In the genomic region with DNA sequence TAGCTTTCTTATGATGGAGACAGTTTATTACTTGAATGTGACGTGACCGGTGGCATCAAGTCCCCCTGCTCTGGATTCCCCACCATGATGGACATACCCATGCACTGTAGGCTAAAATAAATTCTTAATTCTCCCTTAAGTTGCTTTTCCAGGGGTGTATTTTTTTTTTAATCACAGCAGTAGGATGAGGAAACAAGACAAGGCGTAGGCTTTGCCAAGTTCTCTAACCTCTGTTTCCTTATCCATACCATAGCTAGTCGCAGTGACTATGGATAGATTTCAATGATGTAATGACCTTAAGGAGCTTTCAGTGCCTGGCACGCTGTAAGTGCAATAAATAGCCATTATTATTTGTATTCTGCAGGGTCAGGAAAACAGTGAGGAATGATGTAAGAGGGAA, we compare ENCODE assay signal across 17 mouse cellular contexts. TPM values are rescaled to one million over a fixed set of nuclear protein-coding genes. Genes with fewer than 3 reads are reported as not detected.
A peak's percentile ranks its signal among the peaks of the same experiment; 100 is the strongest.
DNase-seq lines count a peak whose midpoint lies in the region; ATAC-seq and TF ChIP-seq lines count a peak whose summit lies in the region.
"Had no signal": no experiment of that assay in that cellular context is flagged by ENCODE, and none has a peak within 500 bp of the region (broad histone marks: within the 10 kb centered on the region; RNA-seq: fewer than 3 reads in every experiment).

No protein-coding gene starts in this region.

- peaks cover 61% of the 10 kb centered on the region for H3K4me1 ChIP-seq in heart, embryonic 12.5 days (replicated peaks)
- H3K4me1 ChIP-seq in lung, embryonic 16.5 days (replicated peaks; ENCODE audit: control insufficient read depth, insufficient read depth, low read length): peaks cover 22% of the 10 kb centered on the region
- peaks cover 3% of the 10 kb centered on the region; the same call in 1 of the 2 replicates for H3K4me1 ChIP-seq in lung, postnatal 0 days (ENCODE audit: insufficient read depth, low read depth, low read length)
- H3K4me1 ChIP-seq in liver, embryonic 14.5 days (replicated peaks; ENCODE audit: control insufficient read depth in 2 of 2, insufficient read depth in 2 of 2, low read length in 1 of 2): peaks cover 27 to 43% of the 10 kb centered on the region in 2 experiments

- H3K9ac ChIP-seq in heart, embryonic 12.5 days: no peak overlapping the region
- H3K9ac ChIP-seq in lung, embryonic 16.5 days (ENCODE audit: low read length): no peak overlapping the region
- no peak overlapping the region for H3K9ac ChIP-seq in lung, postnatal 0 days (replicated peaks; ENCODE audit: low read depth)
- peak overlapping the region; percentile 55 for H3K9ac ChIP-seq in liver, embryonic 14.5 days (replicated peaks)
- H3K9ac ChIP-seq: forebrain, postnatal 0 days; hindbrain, embryonic 12.5 days; limb, embryonic 12.5 days; neural tube, embryonic 13.5 days had no signal

- no peaks in the 10 kb centered on the region for H3K27me3 ChIP-seq in heart, embryonic 12.5 days (replicated peaks)
- no peaks in the 10 kb centered on the region for H3K27me3 ChIP-seq in lung, embryonic 16.5 days (ENCODE audit: control insufficient read depth, insufficient read depth, low read depth, low read length)
- no peaks in the 10 kb centered on the region for H3K27me3 ChIP-seq in lung, postnatal 0 days (replicated peaks; ENCODE audit: insufficient read depth, low read length)
- no peaks in the 10 kb centered on the region for H3K27me3 ChIP-seq in liver, embryonic 14.5 days (ENCODE audit: control insufficient read depth, insufficient read depth, low read length)
- H3K27me3 ChIP-seq: hindbrain, embryonic 12.5 days; limb, embryonic 12.5 days; neural tube, embryonic 13.5 days had no signal

- 74% methylated on average over 5 of the region's 5 CpGs for WGBS in heart, embryonic 12.5 days
- WGBS in lung, embryonic 16.5 days: 79% methylated on average over 5 of the region's 5 CpGs
- whole genome bisulfite sequencing in lung, postnatal 0 days: 73% methylated on average over 5 of the region's 5 CpGs
- WGBS in liver, embryonic 14.5 days (ENCODE audit: insufficient replicate concordance): 64% methylated on average over 5 of the region's 5 CpGs

- DNase-seq in heart, postnatal 4 days: no peak
- DNase-seq in lung, postnatal 0 days (ENCODE audit: low spot score): no peak
- DNase-seq in liver, embryonic 14.5 days (ENCODE audit: low read depth in 3 of 3, low spot score in 3 of 3): no peak
- DNase-seq in natural killer cell, adult 2 months (ENCODE audit: low spot score in 2 of 2): no peak
- DNase-seq in neural tube, embryonic 10.5 days (ENCODE audit: extremely low spot score, low spot score): no peak
- no peak for DNase-seq in embryo, embryonic 11 days
- DNase-seq: cerebellum, postnatal 14 days; forebrain, postnatal 0 days; gastrocnemius, postnatal 10 days; thymus, adult 18-20 months had no signal

- H3K36me3 ChIP-seq in heart, embryonic 12.5 days: peaks cover 69% of the 10 kb centered on the region
- peaks cover 11% of the 10 kb centered on the region; the same call in 1 of the 2 replicates for H3K36me3 ChIP-seq in lung, embryonic 16.5 days (ENCODE audit: control insufficient read depth, insufficient read depth, low read length)
- H3K36me3 ChIP-seq in lung, postnatal 0 days (ENCODE audit: insufficient read depth, low read length): no peaks in the 10 kb centered on the region
- no peaks in the 10 kb centered on the region; the same call in 1 of the 2 replicates for H3K36me3 ChIP-seq in liver, embryonic 14.5 days (replicated peaks; ENCODE audit: control insufficient read depth, insufficient read depth, low read depth)

- H3K4me3 ChIP-seq in heart, embryonic 12.5 days: no peak overlapping the region
- H3K4me3 ChIP-seq in lung, embryonic 16.5 days (ENCODE audit: low read length): no peak overlapping the region
- H3K4me3 ChIP-seq in lung, postnatal 0 days (ENCODE audit: low read depth, low read length): no peak overlapping the region
- H3K4me3 ChIP-seq in liver, embryonic 14.5 days (ENCODE audit: insufficient read depth in 1 of 2, low read depth in 2 of 2, low read length in 2 of 2): peak overlapping the region in 1 of 2 experiments; percentile 21; a peak in 1 of 4 replicates
- H3K4me3 ChIP-seq: hindbrain, embryonic 12.5 days; left cerebral cortex, adult 2 months; limb, embryonic 12.5 days; neural tube, embryonic 13.5 days had no signal

- H3K27ac ChIP-seq in heart, embryonic 12.5 days (ENCODE audit: poor library complexity, severe bottlenecking): peak overlapping the region; percentile 53
- H3K27ac ChIP-seq in lung, embryonic 16.5 days (ENCODE audit: low read length): peak overlapping the region; percentile 40
- H3K27ac ChIP-seq in lung, postnatal 0 days (ENCODE audit: low read length): no peak overlapping the region
- peak overlapping the region; percentile 92 for H3K27ac ChIP-seq in liver, embryonic 14.5 days
- H3K27ac ChIP-seq: hindbrain, embryonic 12.5 days; left cerebral cortex, adult 2 months; limb, embryonic 12.5 days; neural tube, embryonic 13.5 days had no signal

- H3K9me3 ChIP-seq in heart, embryonic 12.5 days (replicated peaks): 0 out of 2 replicates have a peak, but pooled peaks cover 7% of the 10 kb centered on the region
- no peaks in the 10 kb centered on the region for H3K9me3 ChIP-seq in lung, embryonic 16.5 days (ENCODE audit: control insufficient read depth, low read length)
- H3K9me3 ChIP-seq in lung, postnatal 0 days (ENCODE audit: low read length): no peaks in the 10 kb centered on the region
- peaks cover 4% of the 10 kb centered on the region for H3K9me3 ChIP-seq in liver, embryonic 14.5 days (ENCODE audit: control insufficient read depth, low read length)
- H3K9me3 ChIP-seq: hindbrain, embryonic 12.5 days; limb, embryonic 12.5 days; neural tube, embryonic 13.5 days had no signal

- no peak for TF ChIP-seq CTCF in lung, postnatal 0 days (IDR thresholded peaks at IDR 0.05)
- TF ChIP-seq CTCF in liver, embryonic 14.5 days (IDR thresholded peaks at IDR 0.05; ENCODE audit: low read depth): no peak

- no peak overlapping the region for H3K4me2 ChIP-seq in heart, embryonic 12.5 days
- H3K4me2 ChIP-seq in lung, embryonic 16.5 days (ENCODE audit: low read depth, low read length): no peak overlapping the region
- no peak overlapping the region for H3K4me2 ChIP-seq in lung, postnatal 0 days (replicated peaks; ENCODE audit: low read depth, low read length)
- peak overlapping the region; percentile 66 for H3K4me2 ChIP-seq in liver, embryonic 14.5 days (ENCODE audit: low read depth)
- H3K4me2 ChIP-seq: hindbrain, embryonic 12.5 days; limb, embryonic 12.5 days; neural tube, embryonic 13.5 days had no signal

- TF ChIP-seq EP300 in lung, postnatal 0 days (IDR thresholded peaks at IDR 0.05): no peak
- TF ChIP-seq EP300 in liver, embryonic 14.5 days (IDR thresholded peaks at IDR 0.05; ENCODE audit: low read depth): no peak

- ATAC-seq in heart, embryonic 12.5 days (ENCODE audit: insufficient number of reproducible peaks, low FRiP score): no peak
- peak; percentile 32 for ATAC-seq in lung, embryonic 16.5 days (ENCODE audit: low read depth)
- ATAC-seq in lung, postnatal 0 days: no peak
- peak; percentile 1; the same call in 1 of the 2 replicates for ATAC-seq in liver, embryonic 14.5 days (ENCODE audit: insufficient read depth)
- ATAC-seq: forebrain, postnatal 0 days; midbrain, embryonic 16.5 days had no signal

RNA-seq across cellular contexts. Expression of gene Adam19, which starts 21.5 kb away (rescaled TPM):
- 44.2 and 48.3 TPM in 2 replicates for polyA plus RNA-seq in heart, embryonic 12.5 days (2016; fragmentation: Nextera tagmentation; extraction: Ambion mirVana)
- total RNA-seq in heart, postnatal 4 days (2021): 100 to 1,000 TPM; 161 to 163 TPM
- 20.7 and 22.2 TPM in 2 replicates for polyA plus RNA-seq in lung, embryonic 16.5 days (2015; fragmentation: Nextera tagmentation; extraction: Ambion mirVana)
- polyA plus RNA-seq in lung, postnatal 0 days (2015; fragmentation: Nextera tagmentation; extraction: Ambion mirVana): 11.4 and 12.4 TPM in 2 replicates
- polyA plus RNA-seq in liver, embryonic 14.5 days (2012; rRNA removed): 1.1 and 1.2 TPM in 2 replicates
- 0.60 and 0.69 TPM in 2 replicates for polyA plus RNA-seq in liver, embryonic 14.5 days (2014; fragmentation: Nextera tagmentation; extraction: Ambion mirVana)

RNA-seq across cellular contexts. Expression of gene Gm12166, which starts 25.2 kb away (rescaled TPM):
- polyA plus RNA-seq in heart, embryonic 12.5 days (2016; fragmentation: Nextera tagmentation; extraction: Ambion mirVana): 3.4 and 4.0 TPM in 2 replicates
- 1 to 10 TPM; 2.7 to 4.0 TPM for total RNA-seq in heart, postnatal 4 days (2021)
- 5.4 and 6.8 TPM in 2 replicates for polyA plus RNA-seq in lung, embryonic 16.5 days (2015; fragmentation: Nextera tagmentation; extraction: Ambion mirVana)
- polyA plus RNA-seq in lung, postnatal 0 days (2015; fragmentation: Nextera tagmentation; extraction: Ambion mirVana): 8.0 and 8.3 TPM in 2 replicates
- polyA plus RNA-seq in liver, embryonic 14.5 days (2012; rRNA removed): 2.6 and 2.8 TPM in 2 replicates
- polyA plus RNA-seq in liver, embryonic 14.5 days (2014; fragmentation: Nextera tagmentation; extraction: Ambion mirVana): 4.1 and 4.7 TPM in 2 replicates

Comparison
In these comparisons a context has a peak if more than half of its experiments do, and no peak if none do; other contexts are left out.
1. ATAC-seq: peak in lung, embryonic 16.5 days (single experiment) and liver, embryonic 14.5 days (single experiment); none in heart, embryonic 12.5 days (single experiment) and lung, postnatal 0 days (single experiment).